Mouse (Mus musculus) C3H10T1/2 (cell line): Measurements from ENCODE around the gene Gm156. TPM values are rescaled to one million over a fixed set of nuclear protein-coding genes. Genes with fewer than 3 reads are reported as not detected.

Experiments
- polyA plus RNA-seq, 2 experiments: library from polyadenylated mRNA; unstranded; fragments of >200 nt; fragmentation: generic; extraction: Trizol; gene quantifications; one replicate each; pipeline ENCODE4 v1.2.1; 2012; ENCODE audit warnings: missing spikeins in 2 of 2

The Gm156 gene
- polyA plus RNA-seq: not detected

GRCm38 (mm10) chr6:129784170-129784569, at the start of gene Gm156:
TSS of gene Gm156 (minus strand) at chr6:129784270.

GRCm38 (mm10) chr6:129740069-129740721, 43.9 kb downstream of the Gm156 start, which contains the start of gene Klri2:
TSS of gene Klri2 (minus strand) at chr6:129740484.

GRCm38 (mm10) chr6:129717032-129717431, 67.0 kb downstream of the Gm156 start, which contains the start of gene Klri1:
TSS of gene Klri1 (minus strand) at chr6:129717132.

Other genes with a start within 250 kb of the Gm156 start
- gene Klre1, start 206.4 kb downstream of the Gm156 start, polyA plus RNA-seq: not detected
- not detected for gene Klrd1, start 192.5 kb downstream of the Gm156 start, polyA plus RNA-seq
- gene Klrk1, start 160.4 kb downstream of the Gm156 start, polyA plus RNA-seq: not detected
- not detected for gene Klrc3, start 140.9 kb downstream of the Gm156 start, polyA plus RNA-seq
- not detected for gene Klrc2, start 123.6 kb downstream of the Gm156 start, polyA plus RNA-seq
- gene Klrc1, start 105.3 kb downstream of the Gm156 start, polyA plus RNA-seq: not detected
- gene Klri1, start 67.1 kb downstream of the Gm156 start, polyA plus RNA-seq: not detected
- gene Klri2, start 43.8 kb downstream of the Gm156 start, polyA plus RNA-seq: not detected
- not detected for gene Gm17631, start 78.4 kb upstream of the Gm156 start, polyA plus RNA-seq
- under 1 TPM in 1 of 2 experiments, not detected in 1; 0.08 TPM for gene Klra17, start 92.4 kb upstream of the Gm156 start, polyA plus RNA-seq
- gene Klra5, start 133.4 kb upstream of the Gm156 start, polyA plus RNA-seq: not detected
- gene Klra6, start 242.7 kb upstream of the Gm156 start, polyA plus RNA-seq: not detected